Mouse (Mus musculus): ENCODE data around the gene Braf.
"Not testable (repeated sequence)": the region's sequence is repeated elsewhere in the genome, so short reads cannot be mapped to it uniquely, and the experiment has no call there.

The Braf gene

DNA sequence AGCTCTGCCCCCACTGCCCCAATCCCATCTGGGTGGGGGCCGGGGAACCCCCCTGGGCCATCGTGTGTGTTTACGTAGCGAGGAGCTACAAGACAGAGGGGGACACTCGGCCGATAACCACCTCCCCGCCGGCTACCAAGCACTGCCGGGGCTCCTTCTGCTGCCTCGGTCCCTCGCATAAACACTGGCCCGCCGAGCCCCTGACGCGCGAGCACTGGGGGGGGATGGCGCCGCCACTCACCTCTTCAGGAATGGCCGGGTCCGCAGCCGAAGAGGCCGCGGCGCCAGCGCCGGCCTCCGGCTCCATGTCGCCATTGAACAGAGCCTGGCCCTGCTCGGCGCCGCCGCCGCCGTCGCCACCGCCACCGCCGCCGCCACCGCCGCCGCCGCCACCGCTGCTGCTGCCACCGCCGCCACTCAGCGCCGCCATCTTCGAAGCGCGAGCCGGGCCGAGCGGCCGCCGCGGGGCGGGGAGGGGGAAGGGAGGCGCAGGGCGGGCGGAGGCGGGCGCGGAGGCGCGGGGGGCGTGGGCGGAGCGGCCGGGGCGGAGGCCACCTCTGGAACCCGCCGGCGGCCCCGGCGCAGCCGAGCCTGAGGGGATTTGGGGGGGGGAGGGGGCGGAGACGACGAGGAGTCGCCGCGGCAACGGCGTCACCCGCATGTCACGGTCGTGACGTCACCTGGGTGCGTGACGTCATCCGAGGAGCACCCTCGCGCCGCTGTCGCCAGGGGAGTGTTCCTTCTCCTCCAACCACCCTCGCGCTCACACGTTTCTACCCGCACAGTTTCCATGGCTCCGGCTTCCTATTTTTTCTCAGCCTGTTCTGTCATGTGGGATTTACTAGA is at the start of gene Braf:
Gene Braf, minus strand, starts transcription at position 598 of the 846 bp plus-strand sequence.
- peak; percentile 89 to 96 for DNase-seq (ENCODE audit: inconsistent age in 2 of 2, low spot score in 1 of 2)

DNA sequence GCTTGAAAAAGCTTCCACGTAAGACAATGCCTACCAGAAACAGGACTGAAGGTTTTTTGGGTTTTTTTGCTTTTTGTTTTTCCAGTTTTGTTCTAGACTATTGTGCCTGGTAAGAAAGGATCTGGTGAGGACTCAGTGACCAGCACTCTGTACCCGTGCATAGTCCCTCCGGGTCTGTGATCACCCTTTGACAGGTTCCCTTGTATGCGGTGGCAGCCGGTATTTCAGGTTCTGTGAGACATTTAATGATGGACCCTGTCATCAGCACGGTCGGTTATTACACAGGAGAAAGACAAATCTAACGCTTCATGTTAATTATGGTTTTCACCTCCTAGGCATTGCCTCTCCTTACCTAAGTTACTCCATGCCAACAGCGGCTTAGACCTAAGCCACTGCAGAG is 49.8 kb upstream of the Braf start:
- no peak for DNase-seq (ENCODE audit: inconsistent age in 2 of 2, low spot score in 1 of 2)

DNA sequence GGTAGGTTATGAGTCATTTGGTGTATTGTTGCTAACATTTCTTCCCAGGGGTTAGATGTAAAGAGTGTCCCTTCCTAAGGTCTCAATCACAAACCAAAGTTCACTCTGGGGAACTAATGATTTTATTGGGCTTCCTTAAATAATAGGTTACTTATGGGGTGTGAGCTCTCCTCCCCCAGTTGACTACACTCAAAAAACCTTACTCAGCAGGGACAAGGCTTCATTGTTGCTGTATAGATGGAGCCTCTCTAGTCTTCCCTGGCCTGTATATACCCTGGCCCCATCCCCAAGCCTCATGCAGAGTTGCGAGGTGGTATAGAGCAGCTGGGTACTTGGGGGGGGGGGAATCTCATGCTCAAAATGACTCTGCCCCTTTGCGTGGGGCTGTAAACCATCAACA is 32.0 kb upstream of the Braf start:
- no peak for DNase-seq (ENCODE audit: inconsistent age in 2 of 2, low spot score in 1 of 2)

DNA sequence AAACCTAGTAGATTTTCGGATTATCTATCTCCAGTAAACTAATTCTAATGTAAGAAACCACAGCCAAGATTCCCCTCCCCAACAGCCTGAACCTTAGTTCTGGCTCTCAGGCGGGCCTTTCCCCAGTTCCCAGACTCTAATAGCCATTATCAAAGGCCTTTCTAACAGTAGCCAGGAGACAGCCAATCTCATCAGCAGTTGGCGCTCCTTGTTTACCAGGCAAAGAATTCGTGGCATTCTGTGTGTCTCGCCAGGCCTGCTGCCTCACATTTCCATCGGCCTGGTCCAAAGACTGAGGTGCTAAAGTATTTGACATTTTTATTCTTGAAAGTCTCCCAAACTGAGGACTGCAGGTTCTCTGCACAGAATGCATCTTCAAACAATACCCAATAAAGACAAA is 24.6 kb upstream of the Braf start:
- DNase-seq (ENCODE audit: inconsistent age in 2 of 2, low spot score in 1 of 2): no peak

DNA sequence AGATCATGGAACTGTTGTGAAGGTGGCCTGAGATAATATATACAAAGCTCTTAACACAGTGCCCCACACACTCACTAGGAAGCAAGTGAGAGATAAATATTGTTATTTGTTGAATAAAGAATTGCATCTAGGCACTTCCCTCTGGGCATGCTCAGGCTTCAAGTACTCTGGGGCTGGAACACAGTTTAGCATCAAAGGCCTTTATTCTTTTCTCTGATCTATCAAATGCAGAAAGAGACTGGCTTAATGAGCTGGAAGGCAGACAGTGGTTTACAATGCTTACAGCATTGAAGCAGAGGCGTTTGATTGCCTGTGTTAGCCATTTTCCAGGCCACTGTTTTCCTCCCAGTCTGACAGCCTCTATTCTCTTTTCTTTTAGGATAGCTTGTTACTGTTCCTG is 21.8 kb upstream of the Braf start:
- DNase-seq (ENCODE audit: inconsistent age in 2 of 2, low spot score in 1 of 2): no peak

DNA sequence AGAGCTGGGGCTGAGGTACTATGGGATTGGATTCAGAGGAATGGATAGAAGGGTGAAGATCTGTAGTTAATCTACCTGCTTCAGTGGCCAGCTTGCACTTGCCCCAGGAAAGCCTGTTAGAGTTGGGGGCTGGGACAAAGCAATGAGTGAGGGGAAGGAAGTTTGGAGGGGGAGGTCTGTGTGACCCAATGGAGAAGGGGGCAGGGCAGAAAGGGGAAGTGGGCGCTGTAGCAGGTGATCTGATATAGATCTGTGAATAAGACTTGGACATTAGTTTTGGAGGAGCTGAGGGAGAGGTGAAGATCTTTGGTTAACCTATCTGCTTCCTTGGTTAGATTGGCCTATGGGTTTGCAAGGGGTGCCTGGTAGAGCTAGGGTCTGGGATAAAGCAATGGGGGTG is 20.2 kb upstream of the Braf start:
- DNase-seq (ENCODE audit: inconsistent age in 2 of 2, low spot score in 1 of 2): no peak

DNA sequence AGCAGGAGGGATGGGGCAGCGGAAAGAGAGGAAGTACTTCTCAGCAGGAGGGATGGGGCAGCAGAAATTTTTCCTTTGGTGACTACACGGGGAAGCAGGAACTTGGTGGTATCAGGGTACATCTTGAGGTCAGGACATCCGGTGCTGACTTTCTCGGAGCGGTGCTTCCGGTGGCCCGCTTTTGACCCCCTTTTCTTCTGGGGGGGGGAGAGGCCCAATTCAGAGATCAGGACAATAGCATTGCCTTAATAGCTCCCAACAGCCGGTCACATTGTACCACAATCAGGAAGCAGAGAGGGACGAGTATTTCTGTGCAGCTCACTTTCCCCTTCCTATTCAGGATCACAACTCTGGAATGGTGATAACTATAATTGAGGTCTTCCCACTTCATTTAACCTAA is 14.4 kb upstream of the Braf start:
- not testable (repeated sequence) for DNase-seq (ENCODE audit: inconsistent age in 2 of 2, low spot score in 1 of 2)

DNA sequence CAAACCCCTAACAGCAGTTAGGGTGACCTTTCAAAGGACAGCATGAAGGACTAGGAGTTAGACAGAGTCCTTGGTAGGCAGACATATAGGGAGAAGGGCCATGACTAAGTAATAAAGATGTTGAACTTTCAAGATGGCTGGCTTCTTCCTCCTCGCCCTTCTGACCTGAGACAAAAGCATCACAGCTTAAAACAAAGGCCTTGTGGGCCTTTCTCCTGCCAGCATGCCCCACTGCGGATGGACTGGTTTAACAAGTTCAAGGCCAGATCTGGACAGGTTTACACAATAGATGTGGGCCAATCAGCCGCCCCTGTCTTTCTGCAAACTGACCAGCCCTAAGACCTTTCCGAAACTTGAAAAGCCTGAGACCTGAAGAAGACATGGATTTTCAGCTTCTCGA is 2.8 kb upstream of the Braf start:
- DNase-seq (ENCODE audit: inconsistent age in 2 of 2, low spot score in 1 of 2): no peak

DNA sequence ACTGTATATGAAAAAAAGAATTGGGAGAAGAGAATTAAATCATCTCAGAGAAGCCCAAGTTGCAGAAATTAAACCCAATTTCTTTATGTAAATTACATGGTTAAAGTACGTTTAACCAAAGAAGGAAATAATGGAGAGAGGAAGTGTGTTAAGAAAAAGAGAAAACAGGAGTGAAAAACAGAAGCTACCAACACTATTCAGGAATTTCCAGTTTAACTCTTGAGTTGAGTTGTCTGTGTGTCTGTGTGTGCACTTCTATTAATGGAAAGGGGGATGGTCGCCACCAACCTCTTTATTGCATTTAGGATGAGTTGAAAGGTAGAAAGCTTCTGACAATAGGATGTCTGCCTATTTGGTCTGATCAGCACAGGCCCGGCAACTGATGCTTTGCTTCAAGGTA is 886 bp upstream of the Braf start:
- DNase-seq (ENCODE audit: inconsistent age in 2 of 2, low spot score in 1 of 2): no peak

DNA sequence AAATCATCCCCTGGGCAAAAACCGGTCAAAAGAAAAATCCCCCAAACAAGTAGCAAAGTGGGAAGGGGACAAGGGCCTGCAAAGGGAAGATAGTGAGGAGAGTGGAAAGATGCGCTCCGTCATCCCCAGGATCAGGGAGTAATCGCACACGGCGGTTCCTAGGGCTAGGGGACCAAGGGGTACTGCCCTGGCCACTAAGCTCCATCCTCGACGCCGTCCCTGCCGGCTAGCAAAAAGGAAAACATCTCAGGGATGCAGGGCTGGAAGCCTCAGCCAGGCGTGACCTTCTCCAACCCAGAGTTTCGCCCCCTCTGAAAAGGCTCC is 759 bp downstream of the Braf start:
- DNase-seq (ENCODE audit: inconsistent age in 2 of 2, low spot score in 1 of 2): no peak

DNA sequence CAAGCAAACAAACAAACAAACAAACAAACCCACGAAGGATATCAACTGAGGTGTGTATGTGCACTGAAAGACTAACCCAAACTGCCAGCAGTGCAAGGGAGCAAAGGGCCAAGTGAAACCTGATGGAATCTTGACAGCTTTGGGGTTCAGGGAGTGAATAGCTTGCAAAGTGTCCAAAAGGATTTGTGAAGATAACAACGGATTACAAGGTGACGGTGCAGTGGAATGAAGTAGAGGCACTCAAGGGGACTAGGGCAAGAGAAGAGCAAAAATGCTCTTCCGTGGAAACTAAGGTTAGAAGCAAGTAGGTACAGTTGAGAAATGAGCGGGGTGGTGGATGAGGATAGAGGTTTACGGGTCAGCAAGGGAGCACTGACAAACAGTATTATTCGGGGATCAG is 1.2 kb downstream of the Braf start:
- peak; percentile 4 to 54 for DNase-seq (ENCODE audit: inconsistent age in 2 of 2, low spot score in 1 of 2)

DNA sequence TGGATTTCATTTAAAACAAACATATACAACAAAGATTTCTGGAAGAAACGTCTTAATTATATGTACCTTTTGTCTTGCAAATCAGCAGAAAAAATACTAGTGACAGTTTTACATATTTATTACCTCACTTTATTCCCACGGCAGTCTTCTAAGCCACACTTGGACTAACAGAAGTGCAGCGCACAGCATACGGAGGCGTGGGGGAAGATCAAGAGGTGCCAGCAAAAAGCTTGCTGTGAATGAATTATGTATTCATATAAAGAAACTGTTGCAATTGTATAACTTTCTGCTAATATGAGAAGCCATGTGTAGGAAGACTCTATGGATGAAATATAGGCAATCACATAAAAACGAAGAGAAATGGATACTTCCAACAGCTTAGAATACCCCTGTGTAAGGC is 6.7 kb downstream of the Braf start:
- no peak for DNase-seq (ENCODE audit: inconsistent age in 2 of 2, low spot score in 1 of 2)

DNA sequence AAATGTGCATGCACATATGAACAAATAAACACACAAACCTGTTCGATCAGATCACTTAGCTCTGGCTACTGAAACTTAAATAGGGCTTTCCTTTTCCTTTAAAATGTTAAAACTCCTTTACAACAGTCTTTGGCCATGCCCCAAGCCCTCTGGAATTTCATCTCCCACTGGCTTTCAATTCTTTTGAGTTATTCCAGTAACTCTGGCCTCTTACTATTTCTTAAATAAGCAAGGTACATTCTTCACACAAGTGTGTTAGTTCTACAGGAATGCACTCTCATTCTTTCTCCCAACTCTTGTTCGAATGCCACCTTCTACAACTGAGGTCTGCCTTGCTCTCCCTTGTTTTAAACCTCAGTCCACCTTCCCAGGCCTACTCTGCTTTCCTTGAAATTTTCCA is 8.2 kb downstream of the Braf start:
- no peak for DNase-seq (ENCODE audit: inconsistent age in 2 of 2, low spot score in 1 of 2)

DNA sequence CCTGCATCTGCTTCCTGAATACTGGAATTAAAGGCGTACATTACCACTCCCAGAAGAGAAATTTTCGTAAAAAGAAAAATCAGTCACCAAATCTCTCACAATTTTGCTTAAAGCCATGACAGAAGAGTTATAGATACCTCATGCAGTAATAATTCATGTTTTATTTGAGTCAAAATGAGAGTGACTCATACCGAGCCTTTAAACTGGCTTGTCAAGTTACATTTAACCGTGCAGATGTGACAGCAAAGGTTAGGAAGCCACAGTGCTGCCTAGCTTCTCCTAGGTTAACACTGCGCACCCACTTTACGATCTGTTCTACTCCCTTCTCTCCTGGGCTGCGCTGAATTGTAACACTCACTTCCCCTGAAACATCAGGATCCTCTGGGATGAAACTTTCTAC is 10.9 kb downstream of the Braf start:
- peak in 1 of 2 experiments; percentile 46 for DNase-seq (ENCODE audit: inconsistent age in 2 of 2, low spot score in 1 of 2)

DNA sequence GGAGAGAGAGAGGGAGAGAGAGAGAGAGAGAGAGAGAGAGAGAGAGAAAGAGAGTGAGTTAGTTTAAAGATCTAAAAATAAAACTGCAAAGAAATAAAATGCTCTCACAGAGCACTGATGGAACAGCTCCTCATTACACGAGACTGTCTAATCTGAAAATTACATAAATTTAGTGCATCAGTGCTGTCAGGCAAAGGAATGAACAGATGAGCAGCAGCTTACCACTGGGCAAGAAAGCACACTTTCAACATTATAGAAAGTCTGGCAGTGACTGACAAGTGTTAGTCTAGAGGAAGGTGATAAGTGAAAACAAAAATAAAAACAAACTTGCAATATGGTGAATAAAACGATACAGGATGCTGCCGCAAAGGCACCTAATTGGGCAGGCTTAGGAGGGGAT is 11.9 kb downstream of the Braf start:
- DNase-seq (ENCODE audit: inconsistent age in 2 of 2, low spot score in 1 of 2): no peak

DNA sequence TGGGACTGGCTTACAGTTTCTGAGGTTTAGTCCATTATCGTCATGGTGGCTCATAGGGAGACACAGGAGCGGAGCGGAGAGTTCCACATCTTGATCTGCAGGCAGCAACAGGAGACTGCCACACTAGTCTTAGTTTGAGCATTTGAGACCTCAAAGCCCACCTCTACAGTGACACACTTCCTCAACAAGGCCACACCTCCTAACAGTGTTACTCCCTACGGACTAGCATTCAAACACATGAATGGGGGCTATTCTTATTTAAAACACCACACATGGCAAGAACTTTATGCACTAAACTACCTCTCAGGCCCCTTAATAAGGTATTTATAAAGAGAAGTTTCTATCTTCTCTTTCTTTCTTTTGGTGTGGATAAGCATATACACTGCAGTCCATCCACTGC is 19.6 kb downstream of the Braf start:
- no peak for DNase-seq (ENCODE audit: inconsistent age in 2 of 2, low spot score in 1 of 2)

DNA sequence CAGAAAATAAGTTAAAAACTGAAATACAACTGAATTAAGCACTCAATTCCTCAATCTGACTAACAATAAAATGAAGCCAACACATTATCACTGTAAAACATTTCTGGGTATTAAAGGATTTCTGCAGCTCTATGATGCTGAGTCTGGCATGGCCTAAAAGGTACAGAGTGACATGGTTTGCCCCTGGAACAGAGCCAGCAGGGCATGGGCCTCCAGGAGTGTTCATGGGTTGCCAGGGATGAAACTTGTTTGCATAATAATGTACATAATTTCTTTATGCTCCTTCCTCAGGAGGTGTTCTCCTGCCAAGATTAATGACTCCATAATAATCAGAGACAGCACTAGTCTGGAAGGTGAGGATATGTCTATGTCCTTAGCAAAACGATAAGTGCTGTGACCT is 32.1 kb downstream of the Braf start:
- no peak for DNase-seq (ENCODE audit: inconsistent age in 2 of 2, low spot score in 1 of 2)

DNA sequence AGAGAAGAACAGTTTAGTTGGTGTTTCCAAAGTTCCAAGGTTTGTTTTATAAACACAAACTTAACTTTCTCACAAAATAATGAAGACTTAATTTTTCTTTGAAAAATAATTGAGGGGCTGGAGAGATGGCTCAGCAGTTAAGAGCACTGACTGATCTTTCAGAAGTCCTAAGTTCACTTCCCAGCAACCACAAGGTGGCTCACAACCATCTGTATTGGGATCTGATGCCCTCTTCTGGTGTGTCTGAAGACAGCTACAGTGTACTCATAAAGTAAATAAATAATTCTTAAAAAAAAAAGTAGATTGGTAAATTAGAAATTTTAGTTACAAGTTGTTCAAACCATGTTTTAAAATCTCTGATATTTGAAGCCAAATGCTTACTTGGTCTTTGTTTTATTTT is 38.4 kb downstream of the Braf start:
- peak in 1 of 2 experiments; percentile 16 for DNase-seq (ENCODE audit: inconsistent age in 2 of 2, low spot score in 1 of 2)

DNA sequence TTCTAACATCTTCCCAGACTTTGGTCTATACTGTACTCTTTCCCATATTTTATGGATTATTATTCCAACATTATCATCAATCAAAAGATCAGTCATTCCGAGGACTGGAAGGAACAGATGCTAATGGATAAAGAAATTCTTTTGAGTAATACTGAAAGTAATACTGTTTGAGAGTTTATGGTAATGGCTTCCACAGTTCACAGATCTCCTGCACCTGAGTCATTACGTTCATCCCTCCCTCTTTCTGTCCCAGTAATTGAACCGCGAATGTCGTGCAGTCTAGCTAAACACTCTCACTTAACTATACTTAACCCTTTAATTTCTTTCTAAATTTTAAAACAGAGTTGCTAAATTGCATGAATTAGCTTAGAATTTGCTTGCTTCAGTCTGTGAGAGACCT is 43.5 kb downstream of the Braf start:
- DNase-seq (ENCODE audit: inconsistent age in 2 of 2, low spot score in 1 of 2): no peak

DNA sequence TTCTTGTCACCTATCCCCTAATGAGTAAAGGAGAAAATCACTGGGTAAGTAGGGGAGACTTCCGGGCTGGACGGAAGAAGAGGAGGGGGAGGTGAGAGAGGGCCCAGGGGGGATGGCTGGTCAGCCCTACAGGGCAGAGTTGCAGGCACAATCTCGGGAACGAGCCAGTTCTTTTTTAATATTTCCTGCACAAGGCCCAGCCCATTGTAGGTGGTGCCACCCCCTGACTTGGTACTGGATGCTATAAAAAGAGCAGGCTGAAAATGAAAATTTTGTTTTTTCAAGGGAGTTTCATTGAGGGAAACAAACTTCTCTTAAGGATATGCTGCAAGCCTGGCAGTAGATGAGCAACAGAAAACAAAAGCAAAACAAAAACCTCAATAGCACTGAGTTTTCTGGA is 44.7 kb downstream of the Braf start:
- DNase-seq (ENCODE audit: inconsistent age in 2 of 2, low spot score in 1 of 2): no peak

DNA sequence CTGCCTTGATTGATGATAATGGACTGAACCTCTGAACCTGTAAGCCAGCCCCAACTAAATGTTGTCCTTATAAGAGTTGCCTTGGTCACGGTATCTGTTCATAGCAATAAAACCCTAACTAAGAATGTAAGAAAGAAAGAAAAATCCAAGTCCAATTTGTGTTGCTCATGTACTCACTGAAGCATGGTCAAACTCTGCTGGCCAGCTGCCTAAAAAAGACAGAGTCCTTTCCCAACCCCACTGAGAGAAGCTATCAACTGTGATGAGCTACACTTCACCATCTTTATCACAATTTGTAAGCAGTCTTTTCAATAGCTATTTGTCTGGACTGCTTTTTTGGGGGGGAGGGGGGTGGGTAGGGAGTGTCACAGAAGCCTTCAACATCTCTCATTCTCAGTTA is 47.0 kb downstream of the Braf start:
- DNase-seq (ENCODE audit: inconsistent age in 2 of 2, low spot score in 1 of 2): no peak

DNA sequence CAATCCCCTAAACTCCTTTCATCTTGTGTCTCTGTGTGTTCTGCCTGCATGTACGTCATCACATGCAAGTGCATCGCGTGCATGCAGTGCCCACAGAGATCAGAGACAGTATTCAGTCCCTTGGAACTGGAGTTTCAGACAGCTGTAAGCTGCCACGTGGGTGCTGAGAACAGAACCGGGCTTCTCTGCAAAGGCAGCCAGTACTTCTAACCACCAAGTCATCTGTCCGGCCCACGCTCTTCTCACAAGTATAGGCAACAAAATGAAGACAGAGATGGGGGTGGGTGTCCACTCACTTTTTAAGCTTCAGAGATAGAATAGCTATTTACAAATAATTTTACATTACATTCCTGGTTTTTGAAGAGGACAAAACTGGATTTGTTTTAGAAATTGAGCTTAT is 50.2 kb downstream of the Braf start:
- DNase-seq (ENCODE audit: inconsistent age in 2 of 2, low spot score in 1 of 2): no peak

DNA sequence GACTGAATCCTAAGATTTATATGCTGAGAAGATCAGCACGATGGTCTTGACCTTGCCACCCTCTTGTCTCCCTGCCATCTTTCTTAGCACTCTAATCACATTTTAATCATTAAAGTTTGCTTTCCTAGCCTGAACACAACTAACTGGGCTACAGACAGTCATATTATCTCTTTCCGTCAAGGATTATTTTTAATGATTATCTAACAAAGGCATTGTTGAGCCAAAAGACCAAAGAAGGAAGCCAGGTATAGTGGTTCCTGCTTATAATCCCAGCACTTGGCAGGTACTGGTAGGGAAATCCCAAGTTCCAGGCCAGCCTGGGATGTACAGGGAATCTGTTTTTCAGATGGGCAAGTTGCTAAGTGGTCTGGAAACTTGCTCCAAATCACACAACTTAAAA is 114.0 kb downstream of the Braf start:
- no peak for DNase-seq (ENCODE audit: inconsistent age in 2 of 2, low spot score in 1 of 2)

Measured in adrenal gland, adult (tissue).